Mouse (Mus musculus): ENCODE results near the gene Shq1. TPM values are rescaled to one million over a fixed set of nuclear protein-coding genes. Genes with fewer than 3 reads are reported as not detected.

The Shq1 gene
- polyA plus RNA-seq, 1 experiment from 2014 or later: 15.1 TPM

DNA sequence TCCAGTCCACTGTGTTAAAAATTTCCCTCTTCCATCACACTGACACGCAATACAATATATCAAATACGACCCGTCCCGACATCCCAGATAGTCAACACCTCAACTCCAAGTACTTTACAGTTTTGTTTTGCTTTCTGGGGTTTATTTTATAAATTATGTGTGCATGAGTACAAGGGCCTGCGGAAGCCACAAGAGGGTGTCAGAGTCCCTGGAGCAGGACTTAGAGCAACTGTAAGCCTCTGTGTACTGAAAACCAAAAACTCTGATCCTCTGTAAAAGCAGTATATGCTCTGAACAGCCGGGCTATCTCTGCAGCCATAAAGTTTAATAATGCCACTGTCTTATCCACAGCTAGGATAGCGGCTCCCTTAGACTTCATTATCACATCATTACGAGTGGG is 3.3 kb downstream of the Shq1 start:
- Histone ChIP-seq H3K27ac (replicated peaks) (no peak overlapping the region), H3K9ac (no peak overlapping the region), H3K4me3 (replicated peaks) (no peak overlapping the region), H3K4me1 (peaks cover 6% of the 10 kb centered on the region), H3K27me3 (no peaks in the 10 kb centered on the region), H3K4me2 (replicated peaks) (no peak overlapping the region), H3K9me3 (replicated peaks) (no peaks in the 10 kb centered on the region), H3K36me3 (peaks cover 21% of the 10 kb centered on the region)
- ATAC-seq (ENCODE audit: insufficient number of reproducible peaks, low FRiP score, low TSS enrichment, low read depth): no peak
- WGBS: 91% methylated on average over 8 of the region's 8 CpGs

DNA sequence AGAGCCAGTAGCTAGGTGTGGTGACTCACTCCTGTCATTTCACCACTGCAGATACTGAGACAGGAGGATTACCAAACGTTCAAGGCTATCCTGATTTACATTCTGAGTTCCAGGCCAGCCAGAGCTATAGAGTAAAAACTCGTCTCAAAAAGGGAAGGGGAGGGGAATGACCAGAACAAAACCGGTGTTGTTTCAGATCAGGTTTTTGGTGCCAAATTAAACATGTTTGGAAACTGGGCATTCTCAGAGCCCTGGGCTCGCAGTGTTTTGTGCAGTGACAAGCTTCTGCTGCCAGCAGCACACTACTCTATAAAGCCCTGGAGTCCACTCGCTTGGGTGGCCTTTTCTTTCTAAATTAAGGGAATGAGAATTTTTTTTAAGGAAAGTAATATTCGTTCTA is 8.7 kb downstream of the Shq1 start:
- ATAC-seq (ENCODE audit: insufficient number of reproducible peaks, low FRiP score, low TSS enrichment, low read depth): no peak
- WGBS: 70% methylated on average over 6 of the region's 6 CpGs
- no peak overlapping the region for H3K4me2 ChIP-seq (replicated peaks)
- H3K36me3 ChIP-seq: peaks cover 21% of the 10 kb centered on the region
- H3K9ac ChIP-seq: no peak overlapping the region
- no peaks in the 10 kb centered on the region for H3K4me1 ChIP-seq
- no peak overlapping the region for H3K4me3 ChIP-seq (replicated peaks)
- no peak overlapping the region for H3K27ac ChIP-seq (replicated peaks)
- H3K9me3 ChIP-seq (replicated peaks): no peaks in the 10 kb centered on the region
- H3K27me3 ChIP-seq: no peaks in the 10 kb centered on the region

DNA sequence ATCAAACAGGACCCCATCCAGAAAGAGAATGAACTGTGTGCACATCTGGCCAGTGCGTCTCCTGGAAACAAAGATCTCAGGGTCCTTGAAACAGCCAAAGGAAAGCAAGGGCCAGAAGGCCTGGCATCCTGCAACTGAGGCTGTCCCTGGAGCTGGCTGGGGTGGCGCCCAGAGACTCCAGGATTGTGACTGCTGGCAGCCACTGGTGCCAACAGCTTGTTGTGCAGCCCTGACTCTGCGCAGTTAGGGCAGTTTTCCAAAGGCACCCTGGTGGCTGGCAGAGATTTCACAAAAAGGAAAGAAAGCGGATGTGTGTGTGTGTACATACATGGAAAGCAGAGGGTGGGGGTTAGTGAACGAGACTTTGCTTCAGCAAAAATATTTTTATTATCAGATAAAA is 10.6 kb downstream of the Shq1 start:
- Histone ChIP-seq H3K27ac (replicated peaks) (no peak overlapping the region), H3K4me2 (replicated peaks) (no peak overlapping the region), H3K4me1 (no peaks in the 10 kb centered on the region), H3K36me3 (peaks cover 21% of the 10 kb centered on the region), H3K27me3 (no peaks in the 10 kb centered on the region), H3K4me3 (replicated peaks) (no peak overlapping the region), H3K9ac (no peak overlapping the region), H3K9me3 (replicated peaks) (no peaks in the 10 kb centered on the region)
- no peak for ATAC-seq (ENCODE audit: insufficient number of reproducible peaks, low FRiP score, low TSS enrichment, low read depth)
- 71% methylated on average over 5 of the region's 5 CpGs for WGBS

DNA sequence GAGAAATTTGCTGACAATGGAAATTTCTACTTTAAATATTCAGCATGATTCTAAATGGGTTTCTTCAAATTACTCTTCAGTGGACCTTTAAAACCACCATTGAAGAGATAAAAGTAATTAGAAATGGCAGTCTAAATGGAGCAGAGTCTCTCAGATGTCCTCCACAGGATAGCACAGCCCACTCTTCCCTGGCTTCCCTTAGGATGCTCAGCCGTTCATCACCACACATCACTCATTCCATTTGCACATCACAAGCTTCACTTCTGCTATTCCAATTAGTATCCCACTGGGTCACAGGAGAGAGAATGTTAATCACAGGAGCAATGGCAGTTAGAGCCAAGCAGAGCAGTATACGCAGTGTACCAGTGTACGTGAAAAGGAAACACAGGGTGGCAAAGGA is 18.4 kb downstream of the Shq1 start:
- Histone ChIP-seq H3K4me2 (replicated peaks) (no peak overlapping the region), H3K4me1 (no peaks in the 10 kb centered on the region), H3K4me3 (replicated peaks) (no peak overlapping the region), H3K9ac (no peak overlapping the region), H3K27ac (replicated peaks) (no peak overlapping the region), H3K36me3 (0 out of 2 replicates have a peak, but pooled peaks cover 6% of the 10 kb centered on the region), H3K27me3 (no peaks in the 10 kb centered on the region), H3K9me3 (replicated peaks) (no peaks in the 10 kb centered on the region)
- WGBS: 89% methylated on average over 3 of the region's 3 CpGs
- no peak for ATAC-seq (ENCODE audit: insufficient number of reproducible peaks, low FRiP score, low TSS enrichment, low read depth)

DNA sequence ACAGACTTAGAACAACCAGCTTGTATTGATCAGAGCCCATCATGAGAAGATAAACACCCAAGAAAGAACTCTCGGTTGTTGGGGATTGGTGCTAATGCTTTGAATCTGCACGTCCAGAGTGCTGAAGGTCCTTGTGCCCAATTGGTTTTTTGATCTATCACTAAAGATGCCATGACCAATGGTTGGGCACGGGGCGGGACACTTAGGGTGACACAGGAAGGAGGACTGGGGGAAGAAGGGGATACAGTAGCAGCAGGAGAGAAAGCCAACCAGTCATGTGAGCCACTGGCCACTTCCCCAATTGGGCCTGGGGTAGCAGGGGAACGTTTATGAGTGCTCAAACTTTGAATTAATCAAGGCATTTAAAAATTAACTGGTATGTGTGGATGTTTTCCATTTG is 23.8 kb downstream of the Shq1 start:
- Histone ChIP-seq H3K4me3 (replicated peaks) (no peak overlapping the region), H3K4me1 (peaks cover 9% of the 10 kb centered on the region), H3K4me2 (replicated peaks) (no peak overlapping the region), H3K27me3 (no peaks in the 10 kb centered on the region), H3K9me3 (replicated peaks) (no peaks in the 10 kb centered on the region), H3K27ac (replicated peaks) (no peak overlapping the region), H3K36me3 (no peaks in the 10 kb centered on the region), H3K9ac (no peak overlapping the region)
- WGBS: 68% methylated on average over 5 of the region's 5 CpGs
- no peak for ATAC-seq (ENCODE audit: insufficient number of reproducible peaks, low FRiP score, low TSS enrichment, low read depth)

DNA sequence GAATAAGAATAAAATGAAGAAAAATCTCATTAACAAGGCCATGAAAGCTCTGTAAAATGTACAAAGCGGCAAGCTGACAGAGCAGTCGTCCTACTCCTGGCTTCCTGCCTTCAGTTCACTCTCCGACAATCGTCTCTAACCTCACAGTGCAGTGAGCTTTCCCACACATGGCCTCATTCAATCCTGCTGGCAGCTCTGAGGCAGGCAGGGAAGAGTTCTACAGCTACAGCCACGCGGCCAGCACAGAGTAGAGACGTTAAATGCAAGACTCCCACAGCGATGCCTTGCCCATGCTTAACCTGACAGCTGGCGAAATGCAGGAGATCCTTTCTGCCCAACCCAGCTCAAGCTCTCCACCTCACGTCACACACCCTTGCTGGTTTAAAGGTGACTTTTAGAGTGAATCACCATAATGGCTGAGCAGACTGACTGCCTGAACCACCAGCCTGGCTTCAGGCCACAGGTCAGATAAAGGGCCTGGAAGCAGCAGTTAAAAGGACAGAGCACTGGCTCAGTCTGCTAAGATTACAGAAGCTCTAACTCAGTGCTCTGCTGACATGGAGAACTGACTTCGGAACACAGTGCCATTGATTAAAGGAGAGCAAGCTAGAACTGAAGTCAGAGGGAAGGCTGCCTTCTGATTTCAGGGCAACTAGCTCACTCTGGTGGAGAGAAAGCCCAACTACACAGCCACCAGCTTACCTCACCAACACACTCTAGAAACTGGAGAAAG is 25.3 kb downstream of the Shq1 start:
- H3K9me3 ChIP-seq (replicated peaks): no peaks in the 10 kb centered on the region
- no peaks in the 10 kb centered on the region for H3K27me3 ChIP-seq
- 41% methylated on average over 11 of the region's 11 CpGs for WGBS
- no peak overlapping the region for H3K9ac ChIP-seq
- peak overlapping the region; percentile 24; the same call in 1 of the 2 replicates for H3K4me2 ChIP-seq (replicated peaks)
- H3K4me3 ChIP-seq (replicated peaks): no peak overlapping the region
- no peaks in the 10 kb centered on the region for H3K36me3 ChIP-seq
- 0 out of 2 replicates have a peak overlapping the region, but pooled peaks have one; percentile 13 for H3K27ac ChIP-seq (replicated peaks)
- peak; percentile 57; the same call in 1 of the 2 replicates for ATAC-seq (ENCODE audit: insufficient number of reproducible peaks, low FRiP score, low TSS enrichment, low read depth)
- peaks cover 9% of the 10 kb centered on the region for H3K4me1 ChIP-seq

DNA sequence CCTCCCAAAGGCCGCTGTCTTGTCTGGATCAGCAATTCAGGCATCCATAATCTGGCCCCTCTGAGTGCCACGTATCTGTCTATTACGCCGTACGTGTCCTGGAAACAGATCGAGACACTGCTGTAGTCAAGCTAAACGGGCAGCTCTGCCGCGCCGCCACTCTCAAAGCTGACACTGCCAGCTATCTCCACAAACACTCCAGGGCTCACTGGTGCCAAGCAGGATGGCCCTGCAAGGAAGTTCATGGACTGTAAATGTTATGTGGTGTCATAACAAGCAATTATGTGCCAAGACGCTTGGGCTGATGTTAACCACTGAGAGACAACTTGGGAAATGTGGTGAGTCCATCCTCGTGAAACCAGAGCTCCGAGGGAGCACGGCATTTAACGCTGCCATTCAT is 26.3 kb downstream of the Shq1 start:
- Histone ChIP-seq H3K36me3 (no peaks in the 10 kb centered on the region), H3K9ac (no peak overlapping the region), H3K27me3 (no peaks in the 10 kb centered on the region), H3K4me3 (replicated peaks) (no peak overlapping the region), H3K4me2 (replicated peaks) (no peak overlapping the region), H3K27ac (replicated peaks) (no peak overlapping the region), H3K9me3 (replicated peaks) (no peaks in the 10 kb centered on the region), H3K4me1 (peaks cover 9% of the 10 kb centered on the region)
- ATAC-seq (ENCODE audit: insufficient number of reproducible peaks, low FRiP score, low TSS enrichment, low read depth): no peak
- WGBS: 80% methylated on average over 15 of the region's 15 CpGs

DNA sequence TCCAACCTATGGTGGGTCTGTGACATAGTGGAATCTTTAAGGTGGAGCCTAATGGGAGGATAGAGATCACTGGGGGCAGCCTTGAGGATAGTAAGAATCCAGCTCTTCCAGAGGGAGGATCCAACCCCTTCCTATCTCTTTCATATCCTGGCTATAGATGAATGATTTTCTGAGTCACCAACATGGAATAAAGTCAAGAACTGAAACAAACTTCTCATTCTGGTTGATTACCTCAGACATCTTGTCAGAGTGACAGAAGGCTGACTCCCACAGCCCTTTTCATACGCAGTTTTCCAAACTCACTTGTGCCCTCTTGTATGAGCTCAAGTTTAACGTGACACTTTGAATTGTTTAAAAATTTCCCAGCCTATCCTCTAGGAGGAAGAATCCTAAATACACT is 28.2 kb downstream of the Shq1 start:
- H3K4me1 ChIP-seq: peaks cover 9% of the 10 kb centered on the region
- no peak overlapping the region for H3K9ac ChIP-seq
- no peaks in the 10 kb centered on the region for H3K9me3 ChIP-seq (replicated peaks)
- H3K27ac ChIP-seq (replicated peaks): no peak overlapping the region
- no peaks in the 10 kb centered on the region for H3K36me3 ChIP-seq
- 64% methylated on average over 2 of the region's 2 CpGs for WGBS
- no peak overlapping the region for H3K4me3 ChIP-seq (replicated peaks)
- no peaks in the 10 kb centered on the region for H3K27me3 ChIP-seq
- ATAC-seq (ENCODE audit: insufficient number of reproducible peaks, low FRiP score, low TSS enrichment, low read depth): no peak
- no peak overlapping the region for H3K4me2 ChIP-seq (replicated peaks)

DNA sequence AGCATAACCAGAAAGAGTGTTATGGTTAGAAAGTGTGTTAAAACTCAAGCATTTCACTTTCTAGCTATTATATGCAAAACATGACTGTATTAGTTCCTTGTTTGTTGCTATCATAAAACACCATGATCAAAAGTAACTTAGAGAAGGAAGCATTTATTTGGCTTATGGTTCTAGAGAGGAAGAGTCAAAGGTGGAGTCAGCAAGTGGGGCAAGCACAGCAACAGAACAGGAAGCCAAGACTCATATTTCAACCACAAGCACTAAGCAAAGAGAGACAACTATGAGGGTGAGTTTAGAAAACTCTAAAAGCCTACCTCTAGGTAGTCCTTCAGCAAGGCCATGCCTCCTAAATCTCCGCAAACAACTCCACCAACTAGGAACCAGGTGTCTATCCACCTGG is 30.4 kb downstream of the Shq1 start:
- H3K4me3 ChIP-seq (replicated peaks): no peak overlapping the region

DNA sequence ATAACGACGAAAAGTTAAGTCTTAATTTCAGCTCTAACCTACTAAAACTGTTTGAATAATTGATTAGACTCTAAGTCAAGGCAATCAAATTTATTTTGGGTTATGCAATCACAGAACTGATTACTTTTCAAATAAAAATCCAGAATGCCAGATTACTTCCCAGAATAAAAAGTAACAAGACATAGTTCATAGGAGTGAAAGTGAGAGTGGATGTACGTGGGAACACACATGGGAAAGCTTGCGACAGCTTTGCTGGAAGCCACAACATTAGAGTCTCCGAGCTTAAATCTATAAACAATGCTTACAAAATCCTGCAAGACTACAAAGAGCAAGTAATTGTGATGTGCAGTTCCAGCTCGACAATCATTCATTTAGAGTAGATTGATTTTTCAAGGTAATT is 41.9 kb downstream of the Shq1 start:
- H3K27me3 ChIP-seq: no peaks in the 10 kb centered on the region
- H3K9ac ChIP-seq: no peak overlapping the region
- WGBS: 75% methylated on average over 6 of the region's 6 CpGs
- H3K9me3 ChIP-seq (replicated peaks): no peaks in the 10 kb centered on the region
- ATAC-seq (ENCODE audit: insufficient number of reproducible peaks, low FRiP score, low TSS enrichment, low read depth): no peak
- no peaks in the 10 kb centered on the region for H3K4me1 ChIP-seq
- no peaks in the 10 kb centered on the region for H3K36me3 ChIP-seq
- no peak overlapping the region for H3K4me2 ChIP-seq (replicated peaks)
- no peak overlapping the region for H3K27ac ChIP-seq (replicated peaks)
- no peak overlapping the region for H3K4me3 ChIP-seq (replicated peaks)

More for the DNA sequence above, 30.4 kb downstream of the Shq1 start:
- Histone ChIP-seq H3K4me2 (replicated peaks) (no peak overlapping the region), H3K36me3 (no peaks in the 10 kb centered on the region), H3K27ac (replicated peaks) (no peak overlapping the region), H3K4me1 (peaks cover 7% of the 10 kb centered on the region), H3K9ac (no peak overlapping the region), H3K9me3 (replicated peaks) (no peaks in the 10 kb centered on the region), H3K27me3 (no peaks in the 10 kb centered on the region)
- 94% methylated on average over 1 of the region's 1 CpGs for WGBS
- ATAC-seq (ENCODE audit: insufficient number of reproducible peaks, low FRiP score, low TSS enrichment, low read depth): no peak

DNA sequence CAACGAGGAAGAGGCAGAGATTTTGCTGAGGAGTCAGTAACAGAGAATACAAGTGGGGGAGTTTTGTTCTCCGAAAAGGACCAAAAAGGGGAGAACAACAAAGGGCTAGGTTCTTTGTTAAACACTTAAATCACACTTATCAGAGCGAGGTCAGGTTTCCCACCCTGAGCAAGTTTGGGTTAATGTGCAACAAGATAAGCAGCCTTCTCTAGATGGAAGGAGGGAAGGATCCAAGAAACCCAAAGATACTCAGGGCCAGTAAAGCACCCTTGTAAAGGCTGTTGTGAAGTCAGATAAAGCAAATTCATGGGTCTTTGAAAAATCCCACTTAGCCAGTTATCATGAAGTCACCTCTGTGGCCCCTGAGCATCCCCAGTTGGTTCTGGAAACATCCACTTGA is 42.7 kb downstream of the Shq1 start:
- WGBS: 72% methylated on average over 3 of the region's 3 CpGs
- no peak overlapping the region for H3K9ac ChIP-seq

DNA sequence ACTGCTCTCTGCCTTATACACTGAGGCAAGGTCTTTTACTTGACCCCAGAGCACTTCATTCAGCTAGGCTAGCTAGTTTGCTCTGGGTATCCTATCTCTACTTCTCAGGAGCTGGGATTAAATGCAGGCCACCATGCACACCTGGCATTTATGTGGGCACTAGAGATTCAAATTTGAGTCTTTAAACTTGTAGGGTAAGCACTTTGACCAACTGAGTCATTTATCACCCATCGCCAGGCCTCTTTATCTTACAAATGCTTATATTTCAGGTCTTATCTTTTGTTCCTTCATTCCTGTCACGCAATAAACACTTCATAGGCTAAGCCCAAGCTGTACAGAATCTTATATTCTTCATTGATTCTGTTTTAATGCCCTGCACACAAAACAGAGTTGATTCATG is 47.0 kb downstream of the Shq1 start:
- H3K4me2 ChIP-seq (replicated peaks): no peak overlapping the region
- WGBS: 93% methylated on average over 2 of the region's 2 CpGs
- H3K27me3 ChIP-seq: no peaks in the 10 kb centered on the region
- H3K9me3 ChIP-seq (replicated peaks): no peaks in the 10 kb centered on the region
- no peaks in the 10 kb centered on the region for H3K36me3 ChIP-seq
- H3K27ac ChIP-seq (replicated peaks): no peak overlapping the region
- H3K9ac ChIP-seq: no peak overlapping the region
- no peak for ATAC-seq (ENCODE audit: insufficient number of reproducible peaks, low FRiP score, low TSS enrichment, low read depth)
- H3K4me3 ChIP-seq (replicated peaks): no peak overlapping the region
- peaks cover 7% of the 10 kb centered on the region; the same call in 1 of the 2 replicates for H3K4me1 ChIP-seq

More for the DNA sequence above, 42.7 kb downstream of the Shq1 start:
- no peak for ATAC-seq (ENCODE audit: insufficient number of reproducible peaks, low FRiP score, low TSS enrichment, low read depth)
- Histone ChIP-seq H3K4me1 (no peaks in the 10 kb centered on the region), H3K9me3 (replicated peaks) (no peaks in the 10 kb centered on the region), H3K36me3 (no peaks in the 10 kb centered on the region), H3K4me3 (replicated peaks) (no peak overlapping the region), H3K4me2 (replicated peaks) (no peak overlapping the region), H3K27me3 (no peaks in the 10 kb centered on the region), H3K27ac (replicated peaks) (no peak overlapping the region)
